Mouse (Mus musculus) regulatory T cell (primary cell): ENCODE data around the gene Rps17.

Experiments used
- in situ Hi-C: fragments of 300-600 bp; cut with MboI, MseI; formaldehyde crosslinking; loops from one replicate; pipeline ENCODE4 v1.15.1; 2025; ENCODE audit warnings: high pct_unique_total_duplicates

The Rps17 gene

GRCm38 (mm10) chr7:81344544-81345446, at the start of gene Rps17:
Gene Rps17 (minus strand): TSS chr7:81345254.
- in situ Hi-C loops: loop anchor here (5.0 to 10.0 kb wide), 2 partner anchors 182 to 1060 kb away; no protein-coding TSS in a partner anchor

GRCm38 (mm10) chr7:81379363-81379762, 34.3 kb upstream of the Rps17 start:
- in situ Hi-C loops: no loop called here

DNA sequence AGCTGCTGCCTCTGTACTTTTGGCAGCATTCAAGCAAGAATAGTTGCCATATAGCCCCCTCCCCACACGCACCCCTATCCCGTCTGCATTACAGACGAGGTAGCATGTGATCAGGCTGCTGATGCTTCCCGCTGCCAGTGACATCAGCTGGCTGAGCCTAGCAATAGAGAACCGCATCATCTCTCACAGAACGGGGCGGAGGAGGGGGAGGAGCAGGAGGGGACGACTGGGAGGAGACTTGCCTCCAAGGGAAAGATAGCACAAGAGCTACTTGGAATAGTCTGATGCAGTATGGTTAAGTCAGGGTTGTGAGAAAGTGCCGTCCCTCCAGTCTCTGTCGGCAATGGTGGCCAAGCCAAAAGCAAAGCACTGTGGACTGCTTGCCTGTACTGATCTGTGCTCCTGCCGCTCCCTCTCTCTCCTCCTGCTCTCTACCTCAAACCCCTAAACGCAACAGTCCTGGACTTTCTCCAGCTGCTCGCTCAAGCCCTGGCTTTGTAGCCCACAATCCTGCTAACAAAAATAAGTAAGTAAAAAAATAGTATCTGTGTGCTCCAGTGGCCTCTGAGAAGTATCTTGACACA, 27.4 kb upstream of the Rps17 start:
- in situ Hi-C loops: no loop called here

DNA sequence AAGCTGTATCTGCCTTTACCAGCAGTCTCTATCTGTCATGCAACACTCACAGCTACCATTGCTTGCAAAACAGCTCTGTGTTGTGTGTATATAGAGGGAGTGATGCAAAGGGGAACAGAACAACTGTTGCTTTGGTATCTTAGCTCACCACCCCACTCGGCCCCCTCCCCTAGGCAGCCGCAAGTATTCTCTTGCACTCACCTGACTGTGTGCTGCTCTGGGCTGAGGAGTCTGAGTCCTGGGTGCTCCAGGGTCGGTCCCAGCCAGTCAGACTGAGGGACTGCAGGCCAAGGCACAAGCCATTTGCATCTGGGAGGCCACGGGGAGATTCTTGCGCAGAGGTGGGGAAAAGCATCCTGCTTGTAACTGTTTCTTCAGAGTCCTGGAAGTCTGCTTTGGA, 26.8 kb upstream of the Rps17 start:
- in situ Hi-C loops: no loop called here

GRCm38 (mm10) chr7:81369724-81370123, 24.7 kb upstream of the Rps17 start:
- in situ Hi-C loops: no loop called here

DNA sequence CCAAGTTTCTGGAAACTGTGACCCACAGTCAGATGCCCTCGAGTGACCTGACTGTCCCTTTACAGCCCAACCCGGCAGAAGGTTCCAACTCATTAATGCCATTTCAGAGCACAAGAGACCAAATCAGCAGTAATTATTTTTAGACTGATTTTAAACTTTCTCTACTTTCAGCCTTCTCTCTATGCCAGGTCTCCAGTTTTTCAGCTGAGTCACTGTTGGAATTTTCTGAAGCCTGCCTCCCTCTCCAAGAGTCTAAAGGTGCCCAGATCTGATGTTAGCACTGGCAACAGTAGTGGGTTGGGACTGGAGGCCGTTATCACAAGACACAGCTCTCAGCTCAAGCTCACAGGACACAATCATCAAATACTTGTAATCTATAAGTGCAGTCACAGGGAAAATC, 22.9 kb upstream of the Rps17 start:
- in situ Hi-C loops: no loop called here

DNA sequence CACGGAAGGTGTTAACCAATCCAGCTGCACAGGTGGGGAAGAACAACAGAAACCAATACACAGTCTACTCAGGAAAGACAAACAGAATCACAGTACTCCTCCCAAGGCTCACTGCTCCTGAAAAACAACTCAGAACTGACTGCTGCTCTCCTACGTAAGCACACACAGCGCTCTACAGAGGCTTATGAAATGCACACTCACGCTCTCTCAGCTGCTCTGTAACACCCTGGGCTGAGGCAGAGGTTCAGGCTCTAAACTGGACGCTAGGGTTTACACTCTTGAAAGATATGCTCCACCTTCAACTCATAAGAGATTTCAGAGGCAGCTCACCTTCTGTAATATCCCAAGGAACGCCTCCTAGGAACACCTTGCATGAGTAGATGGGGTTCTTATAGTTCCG, 11.9 kb upstream of the Rps17 start:
- in situ Hi-C loops: no loop called here

DNA sequence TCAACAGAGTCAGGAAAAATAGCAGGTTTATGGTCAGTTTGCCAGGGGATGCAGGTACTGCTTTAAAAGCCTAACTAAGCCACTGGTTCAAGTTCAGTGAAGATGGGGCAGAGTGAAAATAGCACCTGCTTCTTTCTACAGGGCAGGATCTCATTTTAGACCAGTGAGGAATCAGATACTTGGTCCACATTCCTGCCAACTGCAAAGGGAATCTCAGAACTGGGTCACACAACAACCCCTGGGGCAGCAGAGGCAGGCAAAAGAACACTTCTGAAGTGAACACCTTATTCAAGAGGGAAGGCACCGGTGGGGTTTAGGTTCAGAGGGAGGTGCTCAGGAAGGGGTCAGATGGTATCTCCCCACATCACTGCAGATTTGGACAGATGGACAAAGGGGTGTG, 11.3 kb upstream of the Rps17 start:
- in situ Hi-C loops: no loop called here

DNA sequence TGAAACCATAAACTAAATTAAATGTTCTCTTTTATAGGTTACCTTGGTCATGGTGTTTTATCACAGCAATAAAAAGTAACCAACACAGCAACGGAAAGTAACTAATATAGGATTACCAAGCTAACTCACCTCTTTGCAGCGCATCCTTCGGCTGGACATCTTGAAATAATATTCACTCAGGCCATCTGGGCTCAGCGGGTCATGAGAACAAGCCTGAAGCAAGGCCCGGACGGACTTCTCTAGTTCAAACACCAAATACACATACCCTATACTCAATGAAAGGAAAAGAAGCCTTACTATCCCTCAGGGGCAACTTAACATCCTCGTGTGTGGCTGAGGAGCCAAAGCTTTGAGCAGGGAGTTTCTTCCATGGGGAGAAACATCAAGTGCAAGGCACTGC, 10.7 kb upstream of the Rps17 start:
- in situ Hi-C loops: no loop called here

DNA sequence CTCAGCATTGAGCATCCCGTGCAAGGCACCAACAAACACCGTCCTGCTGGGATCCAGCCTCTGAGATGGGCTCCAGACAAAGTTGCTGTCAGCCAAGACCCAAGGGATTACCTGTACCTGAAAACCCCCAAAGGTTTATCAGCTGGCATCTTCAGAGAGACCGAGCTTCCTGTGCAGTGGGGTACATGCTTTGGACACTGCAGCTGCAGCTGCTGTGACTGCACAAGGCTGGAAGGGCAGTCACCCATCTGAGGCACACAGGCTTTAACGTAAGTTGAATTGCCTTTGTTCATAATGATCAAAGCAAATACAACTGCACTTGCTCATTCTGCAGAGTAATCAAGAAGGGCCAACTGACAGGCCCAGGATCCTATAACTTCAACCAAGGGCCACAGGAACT, 6.8 kb upstream of the Rps17 start:
- in situ Hi-C loops: no loop called here

DNA sequence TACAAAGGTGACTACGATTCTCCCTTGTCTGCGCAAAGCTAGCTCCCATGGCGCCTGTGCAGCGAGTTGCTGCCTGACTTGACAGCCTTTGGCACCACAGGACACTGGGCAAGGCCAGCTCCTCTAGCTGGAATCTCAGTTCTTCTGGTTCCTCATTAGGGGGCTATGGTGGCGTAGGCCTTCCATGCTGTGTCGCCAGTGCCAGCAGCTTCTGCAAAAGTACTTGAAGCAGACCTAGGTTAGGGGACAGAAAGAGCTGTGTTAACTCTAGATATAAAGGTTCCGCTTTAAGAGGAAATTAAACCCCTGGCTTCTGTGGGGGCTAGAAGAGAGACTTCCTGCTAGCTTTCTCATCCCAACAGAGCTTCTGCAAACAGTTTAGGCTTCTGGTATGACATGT, 3.2 kb upstream of the Rps17 start:
- in situ Hi-C loops: loop anchor here (10.0 kb wide), 1 partner anchor 1063 kb away; no protein-coding TSS in a partner anchor

DNA sequence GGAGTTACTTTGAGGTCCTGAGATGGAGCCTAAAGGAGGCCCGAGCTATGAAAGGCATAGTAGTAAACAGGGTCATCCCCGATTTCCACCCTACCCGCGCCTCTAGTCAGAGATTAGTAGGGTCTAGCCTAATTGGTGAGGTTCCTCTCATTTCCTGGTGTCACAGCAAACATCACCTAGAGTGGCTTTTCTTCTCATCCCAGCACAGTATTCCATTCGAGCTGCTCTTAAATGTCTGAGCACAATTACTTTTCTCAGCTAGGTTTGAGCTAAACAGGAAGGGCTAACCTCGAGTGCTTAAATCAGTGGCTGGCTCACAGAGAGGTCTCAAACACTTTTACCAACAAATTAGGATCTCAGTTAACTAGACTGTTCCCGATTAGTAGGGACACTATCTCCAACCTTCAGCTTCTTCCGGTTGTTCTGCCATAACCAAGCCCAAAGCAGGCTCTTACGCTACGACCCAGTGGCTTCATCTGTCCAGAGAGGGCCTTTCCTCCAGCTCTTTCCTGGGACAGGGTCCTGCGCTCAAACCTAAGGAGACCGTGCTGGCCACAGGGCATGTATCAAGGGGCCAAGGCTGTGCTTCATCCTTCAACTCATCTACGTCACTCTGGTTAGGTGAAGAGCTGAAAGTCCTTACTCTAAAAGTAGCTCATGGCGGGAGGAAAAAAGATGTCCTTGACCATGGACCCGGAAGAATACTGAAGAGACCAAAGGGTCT, 555 bp upstream of the Rps17 start:
- in situ Hi-C loops: loop anchor here (10.0 kb wide), 1 partner anchor 1061 kb away; no protein-coding TSS in a partner anchor

GRCm38 (mm10) chr7:81343831-81344230, 1.2 kb downstream of the Rps17 start:
- in situ Hi-C loops: loop anchor here (5.0 to 10.0 kb wide), 2 partner anchors 182 to 1059 kb away; no protein-coding TSS in a partner anchor

- in situ Hi-C loops: loop anchor here (5.0 to 10.0 kb wide), 2 partner anchors 181 to 1059 kb away; no protein-coding TSS in a partner anchor
Observed at GRCm38 (mm10) chr7:81343316-81343715, 1.7 kb downstream of the Rps17 start.

DNA sequence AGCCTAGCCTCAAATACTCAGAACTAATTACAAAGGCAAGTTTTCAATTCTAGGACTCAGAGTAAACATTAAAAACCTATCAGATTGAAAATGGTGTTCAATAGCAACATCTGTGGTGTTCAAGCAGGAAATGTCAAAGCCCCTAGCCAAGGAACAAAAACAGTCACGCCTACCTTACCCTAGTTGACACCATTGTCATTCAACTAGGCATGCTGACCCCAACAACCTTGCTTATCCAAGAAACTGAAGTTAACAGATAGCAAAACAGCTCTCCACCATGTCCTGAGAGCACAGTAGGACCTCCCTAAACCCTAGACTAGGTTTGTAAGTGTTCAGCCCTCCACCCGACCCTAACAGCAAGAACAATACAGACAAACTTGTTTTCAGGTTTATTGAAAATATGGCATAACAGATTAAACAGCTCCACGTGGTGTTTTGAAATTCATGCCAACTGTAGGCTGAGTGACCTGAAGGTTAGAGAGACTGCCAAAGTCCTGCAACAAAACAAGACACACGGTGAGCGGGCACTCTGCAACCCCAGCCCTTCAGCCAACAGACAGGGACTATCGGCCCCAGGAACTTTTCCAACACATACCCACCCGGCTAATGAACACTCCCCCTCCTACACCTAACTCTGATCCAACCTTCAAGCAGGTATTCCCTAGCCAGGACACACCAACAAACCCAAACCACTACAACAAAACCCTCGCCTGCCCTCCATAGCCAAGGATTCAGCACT, 2.5 kb downstream of the Rps17 start:
- in situ Hi-C loops: loop anchor here (5.0 to 10.0 kb wide), 2 partner anchors 180 to 1058 kb away; no protein-coding TSS in a partner anchor

GRCm38 (mm10) chr7:81341563-81341962, 3.5 kb downstream of the Rps17 start:
- in situ Hi-C loops: loop anchor here (5.0 to 10.0 kb wide), 2 partner anchors 179 to 1057 kb away; no protein-coding TSS in a partner anchor

DNA sequence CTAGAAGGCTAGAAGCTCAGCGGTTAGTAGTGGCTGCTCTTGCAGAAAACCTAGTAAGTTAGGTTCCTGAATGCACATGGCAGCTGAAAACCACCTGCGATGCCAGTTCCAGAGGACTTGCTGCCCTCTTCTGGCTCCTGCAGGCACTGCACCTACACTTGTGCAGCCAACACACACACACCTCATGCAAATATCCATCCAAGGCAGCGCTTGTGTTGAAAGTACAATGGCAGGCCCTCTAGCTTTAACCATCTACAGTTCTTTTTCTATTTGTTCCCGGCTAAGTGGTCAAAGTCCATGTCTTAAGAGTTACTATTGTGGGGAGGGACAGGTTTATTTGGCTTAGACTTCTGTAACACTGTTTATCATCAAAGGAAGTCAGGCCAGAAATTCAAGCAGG, 5.3 kb downstream of the Rps17 start:
- in situ Hi-C loops: loop anchor here (5.0 to 10.0 kb wide), 2 partner anchors 177 to 1055 kb away; no protein-coding TSS in a partner anchor

GRCm38 (mm10) chr7:81338522-81338873, 6.6 kb downstream of the Rps17 start:
- in situ Hi-C loops: no loop called here

DNA sequence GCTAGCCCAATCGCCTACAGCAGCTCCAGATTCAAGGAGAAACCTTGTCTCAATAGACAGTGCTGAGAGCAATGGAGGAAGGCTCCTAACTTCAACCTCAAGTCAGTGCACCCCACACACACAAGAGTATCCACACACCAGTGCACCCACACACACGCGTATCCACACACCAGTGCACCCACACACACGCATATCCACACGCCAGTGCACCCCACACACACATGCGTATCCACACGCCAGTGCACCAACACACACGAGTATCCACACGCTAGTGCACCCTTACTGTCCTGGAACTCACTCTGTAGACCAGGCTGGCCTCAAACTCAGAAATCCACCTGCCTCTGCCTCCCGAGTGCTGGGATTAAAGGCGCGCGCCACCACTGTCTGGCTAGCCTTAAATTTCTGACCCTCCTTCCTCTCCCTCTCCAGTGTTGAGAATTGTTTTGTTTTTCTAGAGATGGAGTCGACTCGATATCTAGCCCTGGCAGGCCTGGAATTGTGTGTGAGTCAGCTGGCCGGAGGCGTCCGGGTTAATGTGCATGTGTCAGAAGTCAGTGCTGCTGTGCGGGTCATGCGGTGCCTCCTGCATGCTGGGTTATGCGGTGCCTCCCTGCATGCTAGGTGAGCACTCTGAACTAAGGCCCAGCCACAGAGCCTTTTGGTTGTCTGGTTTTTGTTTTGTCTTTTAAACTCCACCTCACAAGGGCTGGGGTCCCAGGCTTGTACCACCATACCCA, 7.1 kb downstream of the Rps17 start:
- in situ Hi-C loops: no loop called here

GRCm38 (mm10) chr7:81336432-81336786, 8.6 kb downstream of the Rps17 start:
- in situ Hi-C loops: no loop called here
